Mouse (Mus musculus): ENCODE results near the gene H2afy2. TPM values are rescaled to one million over a fixed set of nuclear protein-coding genes. Genes with fewer than 3 reads are reported as not detected.
A peak's percentile ranks its signal among the peaks of the same experiment; 100 is the strongest.

H2afy2 gene
- 10 to 100 TPM; 12.5 to 15.2 (median 13.3) TPM for total RNA-seq (2022)

DNA sequence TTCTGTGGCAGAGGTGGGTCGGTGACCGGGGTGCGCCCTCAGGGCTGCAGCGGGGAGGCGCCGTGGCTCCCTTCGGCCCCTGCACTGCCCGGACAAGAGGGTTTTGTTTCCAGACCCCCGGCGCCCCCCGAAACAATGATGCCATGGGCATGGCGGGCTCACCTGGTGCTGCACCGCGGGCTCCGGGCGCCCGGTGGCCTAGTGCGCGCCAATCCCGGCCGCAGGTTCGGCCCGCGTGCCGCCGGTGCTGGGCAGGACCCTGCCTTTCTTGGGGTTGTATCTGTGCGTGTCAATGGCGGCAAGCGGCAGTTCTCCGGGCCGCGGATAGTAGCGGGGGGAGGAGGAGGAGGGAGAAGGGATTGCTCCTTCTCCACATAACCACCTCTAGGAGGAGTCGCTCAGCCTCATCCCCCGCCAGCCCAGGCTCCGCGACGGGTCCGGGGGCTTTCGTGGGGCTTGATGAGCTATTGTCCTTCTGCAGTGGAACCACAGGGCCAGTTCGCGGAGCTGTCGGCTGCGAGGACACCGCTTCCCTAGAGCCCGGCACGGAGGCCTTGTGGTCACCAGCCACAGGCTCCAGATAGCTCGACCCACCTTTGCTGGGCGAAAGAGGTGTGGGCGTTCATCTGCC, at the start of gene H2afy2:
Gene H2afy2 (minus strand): TSS at position 527 of the 631 bp plus-strand sequence.
- DNase-seq (ENCODE audit: low spot score in 2 of 2) = peak; percentile 55 to 59

DNA sequence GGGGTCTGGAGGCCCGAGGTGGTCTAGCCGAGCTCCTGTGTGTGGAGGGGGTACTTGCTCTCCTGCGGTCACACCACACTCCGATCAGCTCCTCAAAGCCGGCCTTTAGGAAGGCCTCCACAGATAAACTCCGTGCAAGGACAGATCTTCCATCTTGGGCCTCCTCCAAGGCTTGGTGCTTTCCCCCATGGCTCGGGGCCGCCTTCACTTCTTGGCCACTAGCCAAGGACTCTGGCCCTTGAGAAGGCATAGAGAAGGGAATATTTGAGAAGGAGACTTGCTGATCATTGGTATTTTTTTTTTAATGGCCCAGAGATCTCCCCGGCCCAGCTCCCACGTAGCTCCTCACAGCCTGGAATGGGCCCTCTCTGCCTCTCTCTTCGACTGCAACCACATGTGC, 48.8 kb upstream of the H2afy2 start:
- DNase-seq (ENCODE audit: low spot score in 2 of 2) = no peak

DNA sequence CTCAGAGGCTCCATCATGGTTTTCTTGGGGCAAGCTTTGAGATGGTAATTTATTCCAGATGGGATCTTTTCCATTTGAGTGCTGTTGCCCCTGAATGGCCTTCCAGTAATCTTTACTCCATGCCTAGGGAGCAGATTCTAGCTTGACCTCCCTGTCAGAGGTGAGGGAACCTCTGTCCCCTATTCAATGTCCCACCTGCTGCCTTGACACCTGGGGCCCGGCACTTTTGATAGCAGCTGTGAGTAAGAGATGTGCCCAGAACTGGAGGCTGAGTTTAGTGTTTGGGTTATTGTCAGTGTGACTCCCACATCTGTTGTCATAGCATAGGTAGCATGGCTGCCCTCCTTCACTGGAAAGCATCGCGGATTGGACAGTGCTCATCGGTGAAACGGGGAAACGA, 47.8 kb upstream of the H2afy2 start:
- no peak for DNase-seq (ENCODE audit: low spot score in 2 of 2)

DNA sequence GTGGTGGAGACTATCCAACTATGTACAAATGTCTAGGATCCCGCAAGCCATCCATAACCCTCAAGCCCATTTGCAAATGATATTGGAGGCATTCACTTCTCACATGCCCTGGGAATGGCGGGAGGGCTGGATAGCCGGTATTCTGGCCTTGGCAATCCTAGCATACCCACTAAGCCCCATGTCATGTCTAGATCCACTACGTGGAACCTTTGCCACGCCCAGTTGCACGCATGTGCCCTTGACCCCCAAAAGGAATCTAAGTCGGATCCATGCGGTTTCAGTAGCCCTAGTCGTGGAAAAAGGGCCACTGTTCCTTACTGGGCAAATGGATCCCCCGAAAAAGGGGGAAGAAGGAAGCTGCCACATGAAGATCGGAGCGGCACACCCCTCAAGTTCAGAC, 47.3 kb upstream of the H2afy2 start:
- no peak for DNase-seq (ENCODE audit: low spot score in 2 of 2)

DNA sequence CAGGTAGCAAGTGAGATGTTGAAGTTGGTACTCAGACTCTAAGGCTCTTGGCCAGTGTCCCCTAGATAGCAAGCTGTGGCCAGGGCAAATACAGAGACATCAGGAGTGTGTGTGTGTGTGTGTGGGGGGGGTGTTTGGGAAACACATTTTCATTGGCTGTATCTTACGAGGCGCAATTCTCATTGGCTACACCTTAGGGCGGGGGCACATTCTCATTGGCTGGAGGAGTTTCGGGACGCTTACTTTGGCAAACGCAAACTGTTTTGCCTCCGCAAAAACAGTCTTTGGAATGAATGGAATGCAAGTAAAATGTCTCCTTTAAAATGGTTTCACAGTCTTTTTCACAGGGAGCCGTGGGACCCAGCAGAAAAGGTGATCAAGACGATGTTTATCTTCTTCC, 46.9 kb upstream of the H2afy2 start:
- DNase-seq (ENCODE audit: low spot score in 2 of 2) = no peak

DNA sequence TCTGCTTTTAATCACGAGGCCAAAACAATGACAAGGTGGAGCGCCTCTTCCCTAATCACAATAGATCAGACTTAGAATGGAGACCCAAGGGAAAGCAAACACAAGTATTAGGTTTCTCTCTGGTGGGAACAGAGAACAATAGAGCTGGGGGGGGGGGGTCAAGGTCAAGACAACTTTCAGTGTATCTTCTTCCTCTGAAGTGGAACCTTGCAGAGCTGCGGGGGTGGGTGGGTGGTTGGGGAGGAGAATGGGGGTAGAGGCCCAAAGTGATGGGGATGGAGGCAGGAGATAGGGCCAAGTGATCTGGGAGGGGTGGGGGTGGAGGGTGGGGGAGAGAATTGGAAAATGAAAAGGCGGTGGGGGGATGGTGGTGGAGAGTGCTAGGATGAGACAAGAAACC, 45.1 kb upstream of the H2afy2 start:
- DNase-seq (ENCODE audit: low spot score in 2 of 2) = no peak

DNA sequence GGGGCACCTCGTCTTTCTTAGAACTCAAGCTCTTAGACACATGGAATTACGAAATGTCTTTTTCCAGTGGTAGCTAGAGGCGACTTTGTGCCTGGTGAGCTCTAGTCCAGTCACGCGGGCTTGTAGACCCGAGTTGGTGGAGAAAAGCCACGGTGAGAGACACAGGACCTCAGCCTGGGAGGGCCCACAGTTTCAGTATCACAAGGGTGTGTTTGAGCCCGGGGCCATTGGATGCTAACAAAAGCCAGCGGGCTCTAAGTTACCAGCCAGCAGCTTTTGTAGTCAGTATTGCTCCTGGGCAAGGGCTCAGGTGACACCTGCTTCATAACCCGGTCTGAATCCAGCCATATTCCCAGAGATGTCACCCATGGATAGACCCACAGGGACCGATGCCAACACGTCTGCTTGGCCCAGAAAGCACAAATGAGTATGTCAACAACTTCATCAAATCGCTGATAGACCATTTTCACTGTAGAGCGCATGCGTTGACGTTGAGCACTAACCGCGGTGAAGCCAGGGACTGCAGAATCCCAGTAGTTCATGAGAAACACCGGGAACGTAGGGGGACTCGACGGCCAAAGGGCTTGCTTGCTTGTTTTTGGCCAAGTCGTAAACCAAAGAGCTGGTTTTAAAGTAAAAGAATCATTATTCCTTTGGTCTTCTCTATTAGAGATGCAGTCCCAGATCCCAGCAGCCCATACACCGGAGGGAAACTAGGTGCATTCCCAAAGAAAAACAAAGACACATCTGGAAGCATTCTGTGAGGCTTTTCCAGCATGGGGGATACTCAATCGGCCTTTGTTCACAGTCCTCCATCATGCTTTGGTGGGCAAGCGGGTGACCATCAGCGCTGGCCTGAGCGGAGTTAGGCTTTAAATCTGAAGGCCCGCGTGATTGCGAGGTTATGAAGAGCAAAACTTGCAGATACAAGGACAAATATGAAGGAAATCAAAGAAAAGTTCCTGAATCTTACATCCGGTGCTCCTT, 44.3 kb upstream of the H2afy2 start:
- DNase-seq (ENCODE audit: low spot score in 2 of 2) = no peak

DNA sequence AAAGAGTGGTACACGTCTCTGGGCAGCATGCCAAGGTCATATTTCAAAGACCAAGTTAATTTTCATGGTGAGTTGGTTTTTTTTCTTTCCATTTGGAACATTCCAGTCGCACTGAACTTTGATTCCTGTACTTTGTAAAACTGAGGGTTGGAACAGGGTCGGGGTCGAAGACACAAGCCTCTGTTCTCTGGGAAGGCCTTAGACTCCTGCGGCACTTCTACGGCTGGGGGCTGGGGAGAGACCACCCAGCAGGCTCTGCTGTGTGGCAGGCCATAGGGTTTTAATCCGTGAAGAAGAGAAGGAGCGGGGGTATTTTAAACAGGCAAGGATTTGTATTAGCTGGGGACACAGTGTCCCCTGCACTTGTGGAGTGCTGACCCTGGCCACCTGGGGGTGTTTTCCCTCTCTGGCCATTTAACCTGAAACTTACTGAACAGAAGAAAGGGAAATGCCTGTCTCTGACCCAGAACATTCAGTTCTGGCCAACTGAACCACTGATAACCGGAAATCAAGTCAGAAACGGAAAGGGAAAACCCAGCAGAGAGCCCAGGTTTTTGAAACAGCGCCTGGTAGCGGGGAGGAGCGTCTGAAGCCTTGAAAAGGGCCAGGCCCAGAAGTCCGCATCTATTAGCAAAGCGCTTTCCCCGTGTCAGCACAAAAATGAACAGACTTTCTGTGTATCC, 42.9 kb upstream of the H2afy2 start:
- DNase-seq (ENCODE audit: low spot score in 2 of 2) = no peak

DNA sequence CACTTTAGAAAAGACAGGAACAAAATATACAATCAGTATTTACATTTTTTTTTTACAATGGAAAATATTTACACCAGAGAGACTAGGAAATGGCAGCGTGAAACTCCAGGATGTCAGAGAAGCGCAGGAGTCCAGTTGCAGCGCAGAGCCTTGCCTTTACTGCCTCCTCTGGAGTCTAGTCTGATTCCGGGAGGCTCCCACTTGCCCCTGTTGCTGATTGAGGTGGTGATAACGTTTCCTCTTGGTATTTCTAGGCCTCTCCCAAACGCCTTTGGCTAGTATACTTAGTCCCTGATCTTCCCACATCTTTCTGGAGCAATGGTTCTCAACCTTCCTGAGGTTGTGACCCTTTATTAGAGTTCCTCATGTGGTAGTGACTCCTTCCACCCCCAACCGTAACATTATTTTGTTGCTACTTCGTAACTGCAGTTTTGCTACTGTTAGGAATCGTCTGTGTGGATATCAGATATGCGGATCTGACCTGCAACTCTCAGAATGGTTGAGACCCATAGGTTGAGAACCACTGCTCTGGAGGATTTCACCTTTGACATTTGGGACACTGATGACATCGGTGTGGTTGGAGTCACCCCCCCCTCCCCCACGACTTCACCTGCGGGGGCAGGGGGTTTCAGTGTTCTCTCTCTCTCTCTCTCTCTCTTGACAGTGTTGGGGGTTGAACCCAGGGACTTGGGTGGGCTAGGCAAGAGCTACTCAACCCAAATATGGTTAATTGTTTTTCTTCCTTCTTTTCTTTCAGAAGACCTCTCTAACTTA, 42.2 kb upstream of the H2afy2 start:
- DNase-seq (ENCODE audit: low spot score in 2 of 2) = no peak

DNA sequence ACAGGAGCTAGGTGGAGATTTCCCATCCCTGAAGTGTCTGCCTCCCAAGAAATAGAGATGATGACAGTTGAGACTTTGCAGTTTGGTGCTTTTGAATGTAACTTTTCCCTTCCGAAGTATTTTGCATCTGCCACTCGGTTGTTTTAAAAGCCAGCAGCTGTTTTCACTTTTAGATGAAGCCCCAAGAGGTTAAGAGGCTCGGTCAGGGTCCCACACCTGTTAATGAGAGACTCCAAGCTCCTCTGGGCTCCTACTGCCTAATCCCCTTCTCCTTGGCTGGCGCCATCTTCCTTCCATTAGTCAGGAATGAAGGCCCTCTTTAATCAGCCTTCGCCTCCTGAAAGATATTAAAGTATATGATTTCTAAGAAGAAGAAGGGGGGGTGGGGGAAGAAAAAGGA, 41.6 kb upstream of the H2afy2 start:
- no peak for DNase-seq (ENCODE audit: low spot score in 2 of 2)

DNA sequence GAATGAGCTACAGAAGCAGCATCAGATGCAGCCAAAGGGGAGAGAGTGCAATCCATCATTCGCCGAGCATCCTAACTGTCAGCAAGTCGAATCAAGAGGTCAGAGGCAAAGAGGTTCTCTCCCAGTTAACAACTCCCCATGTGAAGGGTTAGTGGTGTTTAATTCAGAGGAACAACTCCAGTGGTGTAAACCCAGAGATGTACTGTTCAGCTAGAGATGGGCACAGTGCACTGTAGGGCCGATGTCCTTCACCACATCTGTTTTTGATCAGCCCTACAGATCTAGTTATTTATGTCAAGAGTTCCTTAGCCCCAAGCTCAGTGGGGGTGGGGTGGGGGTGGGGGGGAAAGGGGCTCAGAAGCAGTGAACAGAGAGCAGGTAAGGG, 39.8 kb upstream of the H2afy2 start:
- DNase-seq (ENCODE audit: low spot score in 2 of 2) = no peak

DNA sequence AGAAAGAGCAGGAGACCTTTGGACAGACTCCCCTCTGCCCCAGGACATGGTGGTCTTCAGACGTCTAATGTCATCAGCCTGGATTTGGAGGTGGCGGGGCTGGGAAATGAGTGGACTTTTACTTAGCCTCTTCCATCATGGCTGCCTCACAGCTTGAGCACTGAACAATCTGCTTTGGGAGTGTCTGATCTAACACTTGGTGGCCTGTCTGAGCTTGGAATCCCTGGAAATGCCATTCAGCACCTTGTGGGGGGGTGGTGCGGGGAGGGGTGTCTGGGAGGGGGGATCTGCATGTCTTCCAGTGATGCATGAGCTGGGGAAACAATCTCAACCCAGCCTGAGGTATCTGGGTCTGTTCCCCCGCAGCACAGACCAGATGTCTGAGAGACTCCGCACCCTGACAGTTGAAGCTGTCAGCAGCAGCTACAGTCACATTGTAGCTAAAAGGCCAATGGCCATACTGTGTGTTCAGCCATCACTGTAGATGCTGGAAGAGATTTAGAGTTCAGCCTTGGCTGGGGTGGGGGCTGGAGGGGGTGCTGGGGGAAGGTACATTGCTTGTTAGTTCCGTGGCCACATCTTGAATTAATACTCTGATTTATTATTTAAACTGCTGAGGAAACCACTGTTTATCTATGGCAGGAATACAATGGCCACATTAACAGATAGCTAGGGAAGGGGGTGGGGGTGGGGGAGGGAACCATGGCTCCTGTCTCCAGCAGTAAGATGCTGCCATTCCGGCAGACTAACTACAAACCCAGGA, 39.2 kb upstream of the H2afy2 start:
- DNase-seq (ENCODE audit: low spot score in 2 of 2) = no peak

DNA sequence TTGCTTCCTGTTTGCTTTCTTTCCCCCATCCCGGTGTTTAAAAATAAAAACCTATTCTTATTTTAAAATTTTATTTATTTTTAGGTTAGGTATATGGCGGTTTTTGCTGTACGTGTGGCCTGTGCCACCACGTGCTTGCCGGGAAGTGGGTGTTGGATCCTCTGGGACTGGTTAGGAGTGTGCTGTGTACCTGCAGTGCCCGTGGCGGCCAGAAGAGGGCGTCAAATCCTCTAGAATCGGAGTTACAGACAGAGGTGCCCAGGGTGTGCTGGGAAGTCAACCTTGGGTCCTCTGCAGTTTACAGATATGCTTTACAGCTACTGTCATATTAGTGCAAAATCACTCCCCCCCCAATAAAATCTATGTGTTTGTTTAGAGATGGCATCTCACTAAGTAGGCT, 36.1 kb upstream of the H2afy2 start:
- no peak for DNase-seq (ENCODE audit: low spot score in 2 of 2)

DNA sequence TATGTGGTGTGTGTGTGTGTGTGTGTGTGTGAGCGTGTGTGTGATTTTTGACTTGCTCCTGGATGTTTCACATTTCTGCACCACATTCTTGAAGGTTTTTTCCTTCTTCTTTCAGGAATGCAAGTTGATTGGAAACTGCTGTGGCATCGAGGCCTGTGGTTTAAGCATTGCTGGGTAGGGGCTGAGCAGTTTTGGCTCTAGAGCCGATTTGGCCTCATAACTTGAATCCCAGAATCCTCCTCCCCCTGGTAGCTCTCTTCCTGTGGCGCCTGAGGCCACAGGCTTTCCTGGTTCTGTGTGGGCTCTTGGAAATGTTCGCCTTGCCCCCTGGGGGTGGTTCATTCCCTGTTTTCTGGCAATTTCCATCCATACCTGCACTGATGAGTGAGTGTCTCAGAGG, 28.0 kb upstream of the H2afy2 start:
- no peak for DNase-seq (ENCODE audit: low spot score in 2 of 2)

DNA sequence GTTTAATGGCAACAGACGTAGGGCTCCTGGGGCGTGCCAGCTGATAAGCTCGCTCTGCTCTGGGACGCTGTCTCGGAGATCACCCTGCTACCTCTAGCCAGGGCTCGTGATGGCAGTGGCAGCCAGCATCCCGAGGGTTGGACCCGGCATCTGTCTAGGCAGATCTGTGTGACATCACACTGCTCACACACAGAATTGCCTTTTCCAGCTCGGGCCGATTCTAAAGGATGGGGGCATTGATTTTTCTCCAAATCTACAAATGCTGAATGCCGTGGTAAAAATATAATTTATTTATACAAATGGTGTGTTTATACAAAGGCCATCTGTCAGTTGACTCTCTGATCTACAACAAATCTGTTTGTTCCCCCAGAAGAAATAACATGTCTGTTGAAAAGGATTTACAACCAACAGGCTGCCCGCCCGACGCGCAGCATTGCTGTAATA, 14.2 kb upstream of the H2afy2 start:
- DNase-seq (ENCODE audit: low spot score in 2 of 2) = peak in 1 of 2 experiments; percentile 11

DNA sequence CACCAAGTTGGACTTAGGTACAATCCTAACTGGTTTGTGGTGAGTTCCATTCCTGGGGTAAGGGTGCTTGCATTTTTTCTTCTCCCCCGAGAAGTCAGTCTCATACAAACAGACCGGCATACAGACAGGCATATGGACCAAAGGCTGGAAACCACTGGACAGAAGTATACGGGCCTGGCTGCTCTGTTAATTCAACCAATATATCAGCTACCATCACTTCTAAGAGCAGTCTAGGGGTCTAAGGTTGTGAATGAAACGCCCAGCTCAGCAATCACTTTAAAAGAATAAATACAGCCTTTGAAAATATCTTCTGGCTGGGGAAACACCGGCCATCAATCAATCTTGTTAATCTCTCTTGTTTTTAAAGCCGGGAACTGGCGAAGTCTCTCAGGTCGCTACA, 11.5 kb upstream of the H2afy2 start:
- DNase-seq (ENCODE audit: low spot score in 2 of 2) = no peak

DNA sequence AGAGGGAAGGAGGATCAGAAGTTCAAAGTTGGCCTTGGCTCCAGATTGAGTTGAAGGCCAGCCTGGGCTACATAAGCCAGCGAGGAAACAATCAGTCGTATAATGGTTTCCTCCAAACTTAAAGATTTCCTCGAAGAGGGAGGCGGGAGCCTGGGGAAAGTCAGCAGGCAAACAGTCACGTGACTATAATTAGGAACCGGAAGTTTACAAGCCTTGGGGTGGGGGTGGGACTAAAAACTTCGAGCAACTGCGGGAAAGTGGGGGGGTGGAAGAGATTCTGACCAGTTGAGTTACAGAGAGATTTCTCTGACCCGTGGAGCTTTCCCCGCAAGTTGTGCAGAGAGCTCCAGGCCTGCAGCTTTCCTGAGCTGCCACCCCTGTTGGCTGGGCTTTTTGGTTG, 11.0 kb upstream of the H2afy2 start:
- DNase-seq (ENCODE audit: low spot score in 2 of 2) = no peak

DNA sequence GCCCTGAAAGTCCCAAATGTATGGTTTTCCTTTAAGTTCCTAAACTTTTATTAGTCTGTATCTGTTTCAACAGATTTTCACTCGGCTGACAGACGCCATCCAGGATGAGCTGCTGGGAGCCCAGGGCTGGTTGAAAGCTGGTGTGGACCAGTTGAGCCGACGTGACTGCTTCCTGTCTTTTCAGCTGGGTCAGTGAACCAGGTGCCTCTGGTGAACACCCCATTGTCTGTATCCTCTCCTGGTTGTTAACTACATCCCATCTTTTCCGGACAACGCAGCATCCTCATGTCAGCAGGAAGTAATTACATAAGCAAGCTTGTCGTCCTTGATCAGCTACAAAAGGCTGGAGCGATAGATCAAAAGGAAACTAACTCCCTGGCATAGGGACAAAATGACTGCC, 9.1 kb upstream of the H2afy2 start:
- DNase-seq (ENCODE audit: low spot score in 2 of 2) = no peak

DNA sequence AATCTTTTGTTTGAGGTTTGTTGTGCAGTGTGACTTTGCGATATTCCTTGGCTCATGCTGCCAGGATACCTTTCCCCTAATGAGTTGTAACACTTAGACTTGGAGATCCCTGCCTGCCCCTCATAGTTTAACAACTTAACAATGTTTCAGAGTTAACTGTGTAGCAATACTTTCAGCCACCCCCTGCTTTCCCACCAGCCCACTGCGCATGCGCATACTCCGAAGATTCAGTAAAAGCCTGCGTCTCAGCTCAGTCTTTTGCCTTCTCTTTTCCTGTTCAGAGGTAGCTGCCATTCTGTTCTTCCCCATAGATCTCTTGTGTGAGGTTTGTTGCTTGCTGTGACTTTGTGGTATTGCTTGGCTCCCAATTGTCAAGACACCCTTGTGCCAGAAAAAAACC, 4.6 kb upstream of the H2afy2 start:
- DNase-seq (ENCODE audit: low spot score in 2 of 2) = no peak

DNA sequence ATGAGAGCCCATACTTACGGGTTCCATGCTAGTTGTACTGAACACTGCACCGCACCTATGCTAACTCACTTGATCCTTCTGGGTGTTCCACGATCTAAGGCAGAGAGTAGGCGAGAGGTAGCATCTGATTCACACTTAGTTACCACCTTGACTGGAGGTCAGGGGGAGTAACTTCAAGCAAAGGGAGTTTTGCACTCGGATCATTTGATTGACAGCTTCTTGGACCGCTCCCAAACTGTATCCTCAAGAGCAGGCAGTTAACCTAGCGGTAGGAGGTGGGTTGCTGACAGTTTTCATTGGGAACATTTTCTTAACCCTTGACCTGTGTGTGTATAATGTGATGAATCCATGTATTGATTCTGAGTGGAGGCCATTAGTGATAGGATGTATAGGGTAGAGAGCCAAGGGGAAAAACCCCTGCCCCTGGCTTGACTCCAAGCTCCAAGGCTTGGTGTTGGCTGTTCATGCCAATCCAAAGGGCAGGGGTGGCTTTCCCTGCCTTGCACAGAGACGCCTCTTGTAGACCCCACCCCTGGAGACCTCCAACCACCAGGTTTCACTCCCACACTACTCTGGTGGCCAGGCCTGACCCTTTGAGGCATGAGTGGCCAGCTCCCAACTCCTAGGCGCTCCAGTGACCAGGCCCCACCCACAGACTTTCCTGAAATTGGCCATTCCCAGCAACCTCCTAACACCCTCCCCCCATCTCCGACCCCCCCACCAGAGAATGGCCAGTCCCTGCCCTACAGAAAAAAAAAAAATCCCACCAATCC, 3.8 kb upstream of the H2afy2 start:
- DNase-seq (ENCODE audit: low spot score in 2 of 2) = no peak

Data from layer of hippocampus, adult 8-10 months (tissue).